Mouse (Mus musculus): ENCODE measurements at regions not wholly inside any gene's neighbourhood (a gene's known extent, or its start where the extent isn't known, plus 50 kb on each side); places are given as distances from the start of the nearest gene placed in this dataset.

DNA sequence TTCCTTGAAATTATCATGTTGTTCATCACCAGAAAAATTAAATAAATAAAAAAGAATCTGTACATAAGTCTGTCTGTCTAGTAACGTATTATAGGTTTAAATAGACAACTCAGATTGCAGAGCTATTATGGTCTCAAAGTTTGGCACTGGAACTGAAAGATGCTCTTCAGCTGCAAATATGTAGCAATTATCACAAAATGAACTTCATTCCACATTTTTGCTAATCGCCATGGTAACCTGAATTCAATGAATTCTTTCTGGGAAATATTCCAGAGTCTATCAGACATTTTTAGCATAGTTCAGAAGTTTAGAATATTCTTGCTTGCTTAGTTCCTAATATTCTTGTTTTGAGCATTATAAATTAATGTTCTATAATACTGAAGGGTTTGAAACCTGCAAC, 62.2 kb upstream of the Nkain2 start:
- TF ChIP-seq CTCF (conservative IDR thresholded peaks at IDR 0.05; ENCODE audit: insufficient read depth, insufficient read length, low read depth, low read length) (no peak), POLR2A (IDR thresholded peaks at IDR 0.05; ENCODE audit: low read depth, low read length) (no peak)

Data from kidney, adult 2 months (tissue).